Mouse (Mus musculus) cerebellum, adult 11 months (tissue): Measurements from ENCODE around the gene Gstcd.

Source experiments
- DNase-seq: peaks from one replicate; pipeline ENCODE4 v3.0.0; 2022

The Gstcd gene

DNA sequence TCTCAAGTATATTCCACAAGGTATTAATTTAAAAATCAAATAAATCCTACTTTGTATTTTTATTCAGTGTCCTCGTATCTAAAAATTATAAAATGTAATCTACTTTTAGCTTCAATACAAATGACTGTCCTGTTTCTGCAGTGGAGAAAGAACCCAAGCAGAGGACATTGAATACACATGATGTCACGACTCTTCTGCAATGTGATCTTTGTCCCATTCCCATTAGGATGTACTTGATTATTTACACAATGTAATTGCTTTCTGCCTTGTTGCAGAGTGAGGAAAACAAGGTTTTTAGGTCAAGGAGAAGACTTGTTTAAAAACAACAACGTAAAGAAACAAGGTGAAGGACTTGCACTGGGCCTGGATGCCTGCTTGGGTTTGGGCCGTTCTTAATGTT is 84.6 kb downstream of the Gstcd start:
- no peak for DNase-seq

DNA sequence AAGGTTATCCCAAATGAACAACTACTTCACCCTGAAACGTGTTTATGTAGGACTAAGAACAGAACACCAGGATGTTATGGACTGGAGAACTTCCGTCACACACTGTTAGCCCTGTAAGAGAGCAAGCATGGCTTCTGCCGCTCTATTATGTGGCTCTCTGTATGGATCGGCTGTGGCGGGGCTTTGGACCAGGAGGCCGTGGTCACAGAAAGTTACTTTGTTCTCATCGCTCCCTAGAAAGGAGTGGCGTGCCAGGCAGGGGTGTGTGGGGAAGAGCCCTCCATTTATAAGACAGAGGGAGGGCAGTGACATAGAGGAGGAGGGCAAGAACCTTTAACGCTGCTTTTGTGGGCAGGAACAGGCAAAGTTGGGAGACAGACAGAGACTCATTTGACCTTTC is 95.5 kb downstream of the Gstcd start:
- no peak for DNase-seq

DNA sequence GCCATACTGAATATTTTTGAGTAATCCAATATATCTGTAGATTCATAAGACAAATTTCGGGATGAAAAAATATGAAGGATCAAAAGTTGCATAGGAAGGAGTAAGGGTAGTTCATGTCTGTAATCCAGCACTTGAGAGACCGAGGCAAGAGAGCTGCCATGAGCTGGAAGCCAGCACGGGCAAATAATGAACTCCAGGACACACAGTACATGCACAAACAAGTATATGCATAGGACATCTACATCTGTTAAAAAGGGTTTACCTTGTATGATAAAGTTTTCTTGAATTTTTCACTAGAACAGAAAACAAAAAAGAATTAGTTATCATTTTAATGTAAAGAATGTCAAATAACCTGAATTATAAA is 95.9 kb downstream of the Gstcd start:
- DNase-seq, result no peak

GRCm38 (mm10) chr3:132995172-132995903 is 96.5 kb downstream of the Gstcd start:
- no peak for DNase-seq

DNA sequence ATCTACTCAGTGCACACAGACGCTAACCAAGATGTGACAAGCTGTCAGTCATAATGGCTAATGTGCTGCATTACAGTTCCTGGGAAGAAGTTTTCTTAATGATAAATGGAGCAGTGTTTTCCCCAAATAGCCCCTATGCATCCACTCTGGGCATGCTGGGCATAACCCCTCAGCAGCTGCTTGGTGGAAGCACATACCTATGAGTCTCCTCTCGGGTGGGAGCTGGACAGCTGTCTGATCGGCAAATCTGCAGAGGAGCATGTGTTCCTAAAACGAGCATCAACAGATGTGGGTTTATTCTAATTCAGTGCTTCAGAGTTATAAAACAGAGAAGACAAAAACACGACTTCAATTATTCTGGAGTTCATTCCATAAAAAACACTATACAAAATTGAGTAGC is 105.6 kb downstream of the Gstcd start:
- no peak for DNase-seq

DNA sequence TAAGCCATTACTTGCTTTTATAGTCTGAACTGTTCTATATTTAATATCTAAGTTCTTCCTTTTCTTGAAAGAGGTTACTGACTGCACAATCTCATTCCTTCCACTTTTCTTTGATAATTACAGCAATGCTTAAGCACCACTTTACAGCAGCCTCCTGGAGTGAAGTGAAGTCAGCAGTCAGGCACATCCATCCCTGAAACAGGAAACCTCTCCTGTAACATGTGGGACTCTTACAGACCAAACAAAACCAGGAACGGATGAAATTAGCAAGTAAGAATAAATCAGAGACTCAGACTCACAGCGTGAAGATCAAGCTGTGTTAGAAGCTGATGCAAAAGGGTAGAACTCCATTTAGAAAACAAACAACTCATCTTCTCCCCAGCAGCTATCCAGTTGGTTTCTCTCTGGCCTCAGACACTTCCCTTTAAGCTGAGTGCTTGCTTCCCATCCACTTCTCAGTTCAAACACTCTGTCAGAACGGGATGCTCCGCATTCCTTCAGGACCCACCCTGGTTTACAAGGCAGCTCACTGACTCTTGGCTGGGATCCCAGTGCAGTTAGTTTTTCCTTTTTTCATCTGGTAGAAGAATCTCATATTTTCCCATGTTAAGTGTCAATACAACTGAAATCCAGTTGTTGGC is 107.9 kb downstream of the Gstcd start:
- no peak for DNase-seq

- DNase-seq, result no peak
Measured at GRCm38 (mm10) chr3:132981968-132982367, 109.9 kb downstream of the Gstcd start.

GRCm38 (mm10) chr3:132979781-132980461 is 111.9 kb downstream of the Gstcd start:
- no peak for DNase-seq

- no peak for DNase-seq
Measured at GRCm38 (mm10) chr3:132966255-132966654, 125.6 kb downstream of the Gstcd start.

DNA sequence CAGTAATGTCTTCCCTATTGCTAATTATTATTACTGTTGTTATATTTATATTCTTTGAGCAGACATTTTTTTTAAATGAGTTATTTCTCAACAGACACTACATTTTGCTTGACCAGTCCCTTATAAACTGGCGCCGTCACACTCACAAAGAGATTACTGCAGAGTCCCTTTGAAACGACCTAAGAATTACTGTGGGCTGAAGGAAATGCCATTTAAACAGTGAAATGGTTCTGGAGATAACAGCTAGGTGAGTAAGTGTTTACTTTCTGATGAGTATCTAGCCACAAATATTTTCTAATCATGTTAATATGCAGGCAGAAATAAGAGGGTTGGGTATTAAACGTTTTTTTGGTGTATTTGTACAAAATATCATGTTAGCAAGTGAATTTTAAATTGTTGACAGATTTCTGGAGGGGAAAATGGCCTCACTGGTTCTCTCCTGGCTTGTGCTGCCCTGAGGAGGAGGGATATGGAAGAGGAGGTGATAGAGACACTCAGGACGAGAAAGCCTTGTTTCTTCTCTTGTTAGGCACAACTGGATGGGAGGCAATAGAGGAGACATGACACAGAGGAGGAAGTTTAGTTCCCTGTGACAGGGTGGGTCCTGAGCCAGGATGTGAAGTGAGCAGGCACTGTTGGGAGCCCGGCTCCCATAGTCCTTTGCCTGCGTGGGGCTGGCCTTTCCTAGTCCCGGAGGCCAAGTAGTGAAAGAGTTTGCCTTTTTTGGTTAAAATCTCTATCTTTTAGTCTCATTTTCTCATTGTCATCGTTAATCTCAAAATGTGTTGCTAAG is 126.9 kb downstream of the Gstcd start:
- no peak for DNase-seq

DNA sequence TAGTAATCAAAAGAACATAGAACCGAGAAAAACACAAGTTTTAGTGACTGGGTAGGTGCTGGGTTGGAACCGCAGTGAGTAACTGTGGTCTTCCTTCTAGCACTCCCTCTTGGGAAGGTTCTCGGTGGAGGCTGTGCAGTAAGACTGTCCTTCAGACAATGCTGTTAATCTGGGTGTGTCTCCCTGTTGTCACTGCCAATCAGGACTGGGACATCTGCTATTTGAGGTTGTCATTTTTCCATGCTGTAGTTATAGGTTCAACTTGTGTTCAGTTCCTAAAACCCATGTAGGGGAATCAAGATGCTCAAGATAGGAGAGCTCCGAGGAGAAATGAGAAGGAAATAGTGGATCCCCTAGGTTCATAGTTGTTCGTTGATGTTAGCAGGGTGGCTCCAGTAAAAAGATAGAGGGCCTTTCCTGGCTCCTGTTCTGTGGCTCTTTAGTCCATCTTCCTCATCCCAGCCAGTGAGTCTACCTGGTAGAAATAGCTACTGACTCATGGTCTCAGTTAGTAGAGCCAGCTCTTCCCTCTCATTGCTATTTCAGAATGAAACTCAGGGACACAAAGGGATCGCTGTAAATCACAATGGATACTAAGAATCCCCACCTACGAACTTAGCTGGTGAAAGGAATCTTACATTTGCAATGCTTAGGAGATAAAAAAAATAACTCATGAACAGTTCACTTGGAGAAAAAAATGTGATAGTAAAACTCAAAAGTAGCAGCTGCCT is 129.0 kb downstream of the Gstcd start:
- no peak for DNase-seq

DNA sequence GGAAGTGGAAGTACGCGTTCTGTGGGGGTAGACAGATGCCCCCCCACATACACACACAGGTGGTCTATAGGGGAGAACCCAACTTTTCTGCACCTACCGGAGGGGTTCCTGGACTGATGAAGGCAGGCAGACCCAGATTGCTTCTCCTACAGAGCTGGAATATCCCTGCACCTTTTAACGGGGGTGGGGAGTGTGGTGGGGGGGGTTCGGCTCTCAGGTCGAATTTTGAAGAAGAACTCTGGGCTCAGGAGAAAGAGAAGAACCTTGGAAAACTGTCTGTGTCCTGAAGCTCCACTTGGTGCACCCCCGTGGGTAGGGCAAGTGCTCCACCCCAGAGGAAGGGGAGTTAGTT is 141.3 kb downstream of the Gstcd start:
- DNase-seq, result no peak

- no peak for DNase-seq
Measured at GRCm38 (mm10) chr3:132949791-132950528, 141.9 kb downstream of the Gstcd start, which contains the start of gene Npnt. Npnt (minus strand) TSS chr3:132950291.

DNA sequence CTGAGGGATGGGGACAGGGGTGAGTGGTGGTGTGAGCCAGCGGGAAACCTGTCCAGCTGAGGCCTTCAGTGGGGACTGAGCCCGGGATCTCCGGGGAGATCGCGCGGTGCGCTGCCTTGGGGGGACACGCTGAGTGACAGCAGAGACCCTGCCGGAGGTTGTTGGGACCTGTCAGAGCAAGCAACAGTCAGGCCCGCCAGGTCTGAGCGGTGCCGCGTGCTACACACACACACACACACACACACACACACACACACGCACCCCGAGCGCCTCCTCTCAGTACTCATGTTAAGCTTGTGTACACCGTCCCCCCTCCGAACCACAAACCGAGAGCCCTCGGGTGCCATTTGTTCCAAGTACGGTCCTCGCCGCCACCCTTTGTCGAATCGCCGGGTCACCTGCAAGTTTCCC is 142.4 kb downstream of the Gstcd start:
- no peak for DNase-seq

GRCm38 (mm10) chr3:132948298-132948795 is 143.5 kb downstream of the Gstcd start:
- DNase-seq, result no peak

DNA sequence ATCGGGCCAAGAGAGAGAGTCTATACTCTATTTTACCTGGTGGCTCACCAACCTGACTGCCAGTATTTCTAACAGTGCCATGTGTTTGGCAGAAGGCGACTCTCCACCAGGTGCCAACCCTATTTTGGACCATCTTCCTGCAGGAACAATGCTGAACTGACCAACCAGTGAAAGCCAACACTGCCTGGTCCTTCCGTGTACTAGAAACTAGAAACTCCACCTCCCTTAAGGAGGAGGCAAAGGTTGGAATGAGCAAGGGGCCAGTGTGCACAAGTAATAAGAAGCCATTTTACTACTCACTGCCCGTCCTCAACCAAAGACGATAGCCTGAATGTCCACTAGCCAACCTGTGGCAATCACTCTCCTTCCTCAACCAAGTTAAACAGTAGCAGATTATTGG is 145.7 kb downstream of the Gstcd start:
- DNase-seq, result no peak

DNA sequence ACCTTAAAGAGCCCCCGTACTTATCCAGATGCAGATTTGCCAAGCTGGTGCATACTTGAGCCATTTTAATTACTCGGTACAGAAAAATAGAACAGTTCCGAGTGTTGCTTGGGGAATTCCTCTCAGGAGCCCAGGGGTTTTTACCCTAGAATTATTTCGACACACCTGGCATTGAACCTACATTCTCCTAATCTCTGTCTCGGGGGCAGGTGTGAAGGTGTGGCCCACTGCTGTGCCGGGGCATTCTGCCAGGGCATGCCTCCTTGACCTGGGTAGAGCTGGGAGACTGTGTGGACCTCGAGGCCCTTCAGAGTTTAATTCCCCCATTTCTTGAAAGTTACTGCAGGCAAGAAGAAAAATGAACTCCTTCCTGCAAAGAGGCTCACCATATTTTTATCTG is 146.2 kb downstream of the Gstcd start:
- DNase-seq, result no peak

- no peak for DNase-seq
Measured at GRCm38 (mm10) chr3:132944609-132945008, 147.2 kb downstream of the Gstcd start.

DNA sequence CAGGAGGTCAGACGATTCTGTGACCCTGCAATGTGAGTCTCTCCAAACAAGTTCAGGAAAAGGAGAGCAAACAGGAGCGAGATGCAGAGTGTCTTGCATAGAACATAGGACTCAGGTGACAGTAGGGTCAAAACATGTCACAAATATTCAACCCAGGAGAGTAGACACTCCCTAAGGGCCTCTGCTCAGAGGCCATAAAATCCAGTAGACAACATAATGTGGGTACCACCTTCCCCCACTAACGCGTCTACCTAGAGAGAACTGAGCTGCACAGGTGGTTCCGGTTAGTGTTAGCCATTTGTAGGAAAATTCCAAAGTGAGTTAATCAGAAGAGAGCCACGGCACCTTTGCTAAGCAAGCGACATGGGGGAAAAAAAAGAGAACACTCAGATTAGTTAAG is 147.6 kb downstream of the Gstcd start:
- no peak for DNase-seq

DNA sequence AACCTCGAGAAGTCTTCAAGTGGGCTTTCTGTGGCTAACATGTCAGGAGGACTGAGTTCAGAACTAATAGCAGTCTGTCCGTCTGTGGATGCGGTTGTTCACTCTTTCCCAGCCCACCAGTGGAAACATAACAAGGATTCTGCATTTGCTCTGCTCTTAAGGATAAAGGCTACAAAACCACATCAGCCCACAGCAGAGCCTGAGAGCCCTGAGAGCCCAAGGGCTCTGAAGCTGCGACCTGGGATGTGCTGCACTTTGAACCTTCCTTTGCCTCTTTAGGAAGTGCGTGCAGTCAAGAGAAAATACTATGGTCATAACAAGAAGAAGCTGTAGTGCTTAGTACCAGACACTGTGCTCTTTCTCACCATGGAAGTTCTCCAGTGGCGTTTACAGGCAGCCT is 149.1 kb downstream of the Gstcd start:
- no peak for DNase-seq

- DNase-seq, result no peak
Measured at GRCm38 (mm10) chr3:132940181-132940990, 151.4 kb downstream of the Gstcd start.
